Mouse (Mus musculus): ENCODE results near the gene Tbc1d25. TPM values are rescaled to one million over a fixed set of nuclear protein-coding genes. Genes with fewer than 3 reads are reported as not detected.

Tbc1d25 gene
- total RNA-seq, 2 experiments from 2014 or later, result 8.2 to 9.4 TPM

DNA sequence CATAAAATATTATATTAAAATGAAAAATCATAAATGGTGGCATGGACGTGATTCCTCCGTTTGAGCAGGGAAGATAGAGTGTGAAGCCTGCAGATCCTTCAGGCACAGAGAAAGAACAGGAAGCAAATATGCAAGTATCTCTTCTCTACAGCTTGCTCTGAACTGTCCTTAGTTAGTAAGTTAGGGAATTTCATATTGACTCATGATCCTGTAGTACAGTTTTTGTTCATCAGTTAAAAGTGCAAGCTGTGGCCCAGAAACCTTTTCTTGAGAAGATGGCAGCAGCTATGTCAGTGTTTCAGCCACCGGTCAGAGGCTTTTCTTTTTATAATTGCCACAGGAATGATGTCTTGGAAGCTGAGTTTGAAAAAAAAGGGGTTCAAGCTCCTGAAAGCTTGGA lies 71.0 kb downstream of the Tbc1d25 start:
- DNase-seq (ENCODE audit: low spot score in 2 of 2), result no peak

Other genes with a start within 250 kb of the Tbc1d25 start
- gene Eras, start 247.6 kb downstream of the Tbc1d25 start, total RNA-seq (2021), result not detected
- 10 to 100 TPM; 14.4 to 15.0 TPM for gene Hdac6, start 228.3 kb downstream of the Tbc1d25 start, total RNA-seq (2021)
- gene Gata1, start 198.1 kb downstream of the Tbc1d25 start, total RNA-seq (2021), result not detected
- not detected for gene Glod5, start 157.7 kb downstream of the Tbc1d25 start, total RNA-seq (2021)
- gene Suv39h1, start 101.4 kb downstream of the Tbc1d25 start, total RNA-seq (2021), result 10 to 100 TPM in 1 of 2 experiments, 1 to 10 TPM in 1; 8.6 to 11.1 TPM
- 1 to 10 TPM; 1.7 to 3.1 TPM for gene Was, start 85.7 kb downstream of the Tbc1d25 start, total RNA-seq (2021)
- 10 to 100 TPM; 58.0 to 61.7 TPM for gene Wdr13, start 43.3 kb downstream of the Tbc1d25 start, total RNA-seq (2021)
- gene Rbm3, start 30.3 kb downstream of the Tbc1d25 start, total RNA-seq (2021), result 100 to 1,000 TPM; 107 to 140 TPM
- gene Ebp, start 17.3 kb upstream of the Tbc1d25 start, total RNA-seq (2021), result 10 to 100 TPM; 44.2 to 76.5 TPM
- gene Porcn, start 30.3 kb upstream of the Tbc1d25 start, total RNA-seq (2021), result 1 to 10 TPM; 8.6 to 9.2 TPM
- gene Ftsj1, start 76.2 kb upstream of the Tbc1d25 start, total RNA-seq (2021), result 10 to 100 TPM; 22.9 to 26.6 TPM
- gene Slc38a5, start 95.0 kb upstream of the Tbc1d25 start, total RNA-seq (2021), result under 1 TPM in 1 of 2 experiments, not detected in 1; 0.32 TPM
- not detected for gene Ssxb10, start 151.2 kb upstream of the Tbc1d25 start, total RNA-seq (2021)
- not detected for gene Ssxb9, start 190.8 kb upstream of the Tbc1d25 start, total RNA-seq (2021)
- not detected for gene Ssxb1, start 237.1 kb upstream of the Tbc1d25 start, total RNA-seq (2021)

All from adrenal gland, adult 18-20 months (tissue).